In genomic region chr11:35120076-35120475, GRCm38 (mm10) we compare ENCODE assay signal across 11 mouse cellular contexts. TPM values are rescaled to one million over a fixed set of nuclear protein-coding genes. Genes with fewer than 3 reads are reported as not detected.
DNase-seq lines count a peak whose midpoint lies in the region; ATAC-seq and TF ChIP-seq lines count a peak whose summit lies in the region.
"Had no signal": no experiment of that assay in that cellular context is flagged by ENCODE, and none has a peak within 500 bp of the region (broad histone marks: within the 10 kb centered on the region; RNA-seq: fewer than 3 reads in every experiment).

No protein-coding gene starts in this region.

- peaks cover 51% of the 10 kb centered on the region for H3K4me1 ChIP-seq in heart, embryonic 10.5 days
- H3K4me1 ChIP-seq in stomach, embryonic 14.5 days (ENCODE audit: control insufficient read depth, insufficient read depth, low read length) = peaks cover 22% of the 10 kb centered on the region
- H3K4me1 ChIP-seq in stomach, postnatal 0 days (replicated peaks; ENCODE audit: control insufficient read depth, insufficient read depth) = no peaks in the 10 kb centered on the region
- H3K4me1 ChIP-seq in limb, embryonic 12.5 days (replicated peaks) = peaks cover 51% of the 10 kb centered on the region
- H3K4me1 ChIP-seq: liver, embryonic 15.5 days had no signal

- no peak for ATAC-seq in stomach, embryonic 14.5 days (ENCODE audit: insufficient number of reproducible peaks, insufficient read depth, low FRiP score, low read depth)
- ATAC-seq in stomach, postnatal 0 days (ENCODE audit: low FRiP score, low TSS enrichment) = no peak
- no peak for ATAC-seq in limb, embryonic 12.5 days (ENCODE audit: insufficient number of reproducible peaks, insufficient read depth, low FRiP score, low TSS enrichment, low read depth)

- no peak for TF ChIP-seq CTCF in stomach, postnatal 0 days (IDR thresholded peaks at IDR 0.05; ENCODE audit: low read depth)
- no peak for TF ChIP-seq CTCF in layer of hippocampus, adult 2 months (conservative IDR thresholded peaks at IDR 0.05)

- WGBS in heart, embryonic 10.5 days = 36% methylated on average over 5 of the region's 5 CpGs
- 29% methylated on average over 5 of the region's 5 CpGs for WGBS in stomach, embryonic 14.5 days
- WGBS in stomach, postnatal 0 days = 34% methylated on average over 5 of the region's 5 CpGs
- WGBS in limb, embryonic 12.5 days = 10% methylated on average over 5 of the region's 5 CpGs

- peaks cover 7% of the 10 kb centered on the region for H3K27me3 ChIP-seq in heart, embryonic 10.5 days (ENCODE audit: insufficient read depth, poor library complexity, severe bottlenecking)
- H3K27me3 ChIP-seq in stomach, embryonic 14.5 days (ENCODE audit: control insufficient read depth, insufficient read depth, low read length) = no peaks in the 10 kb centered on the region
- peaks cover 2% of the 10 kb centered on the region; the same call in 1 of the 2 replicates for H3K27me3 ChIP-seq in stomach, postnatal 0 days (ENCODE audit: control insufficient read depth, insufficient read depth, low read length)
- H3K27me3 ChIP-seq in limb, embryonic 12.5 days = peaks cover 5% of the 10 kb centered on the region; the same call in 1 of the 2 replicates

- no peaks in the 10 kb centered on the region for H3K9me3 ChIP-seq in heart, embryonic 10.5 days
- H3K9me3 ChIP-seq in stomach, embryonic 14.5 days (ENCODE audit: control insufficient read depth, low read depth, low read length) = no peaks in the 10 kb centered on the region; the same call in 1 of the 2 replicates
- H3K9me3 ChIP-seq in stomach, postnatal 0 days (ENCODE audit: control insufficient read depth, low read length) = no peaks in the 10 kb centered on the region
- H3K9me3 ChIP-seq in limb, embryonic 12.5 days = no peaks in the 10 kb centered on the region
- H3K9me3 ChIP-seq: liver, embryonic 15.5 days; midbrain, embryonic 15.5 days had no signal

- intact Hi-C loops in heart, postnatal 36 days (cut with DNase I) = loop anchor here (5.0 kb wide), 1 partner anchor 207 kb away; no protein-coding TSS in a partner anchor

- H3K27ac ChIP-seq in heart, embryonic 10.5 days = no peak overlapping the region
- no peak overlapping the region for H3K27ac ChIP-seq in stomach, embryonic 14.5 days (ENCODE audit: low read length)
- H3K27ac ChIP-seq in stomach, postnatal 0 days (replicated peaks) = no peak overlapping the region
- peak overlapping the region; percentile 92 for H3K27ac ChIP-seq in limb, embryonic 12.5 days
- no peak overlapping the region for H3K27ac ChIP-seq in layer of hippocampus, adult 2 months
- H3K27ac ChIP-seq: liver, embryonic 15.5 days; macrophage; midbrain, embryonic 15.5 days had no signal

- H3K36me3 ChIP-seq in heart, embryonic 10.5 days = no peaks in the 10 kb centered on the region
- H3K36me3 ChIP-seq in stomach, embryonic 14.5 days (ENCODE audit: control insufficient read depth, insufficient read depth, low read length) = no peaks in the 10 kb centered on the region
- no peaks in the 10 kb centered on the region for H3K36me3 ChIP-seq in stomach, postnatal 0 days (ENCODE audit: control insufficient read depth, insufficient read depth, low read length)
- no peaks in the 10 kb centered on the region for H3K36me3 ChIP-seq in limb, embryonic 12.5 days
- H3K36me3 ChIP-seq: liver, embryonic 15.5 days; midbrain, embryonic 15.5 days had no signal

- H3K9ac ChIP-seq in stomach, embryonic 14.5 days (replicated peaks; ENCODE audit: low read depth, low read length) = no peak overlapping the region
- H3K9ac ChIP-seq in stomach, postnatal 0 days (ENCODE audit: low read length) = no peak overlapping the region
- H3K9ac ChIP-seq in limb, embryonic 12.5 days (replicated peaks) = no peak overlapping the region
- H3K9ac ChIP-seq: liver, embryonic 15.5 days had no signal

- H3K4me3 ChIP-seq in heart, embryonic 10.5 days = no peak overlapping the region; the same call in 1 of the 2 replicates
- no peak overlapping the region for H3K4me3 ChIP-seq in stomach, embryonic 14.5 days (ENCODE audit: low read depth, low read length)
- H3K4me3 ChIP-seq in stomach, postnatal 0 days (ENCODE audit: low read depth, low read length) = no peak overlapping the region
- peak overlapping the region; percentile 91 for H3K4me3 ChIP-seq in limb, embryonic 12.5 days (replicated peaks)
- no peak overlapping the region for H3K4me3 ChIP-seq in layer of hippocampus, adult 2 months

- H3K4me2 ChIP-seq in stomach, embryonic 14.5 days (replicated peaks; ENCODE audit: low read depth, low read length) = peak overlapping the region; percentile 73; the same call in 1 of the 2 replicates
- no peak overlapping the region for H3K4me2 ChIP-seq in stomach, postnatal 0 days (replicated peaks; ENCODE audit: low read depth)
- H3K4me2 ChIP-seq in limb, embryonic 12.5 days = peak overlapping the region; percentile 87

- TF ChIP-seq EP300 in stomach, postnatal 0 days (optimal IDR thresholded peaks at IDR 0.05) = no peak

- DNase-seq in heart, embryonic 10.5 days (ENCODE audit: low spot score) = peak; percentile 75
- DNase-seq in heart, postnatal 36 days = no peak
- no peak for DNase-seq in stomach, postnatal 0 days (ENCODE audit: low spot score)
- no peak for DNase-seq in layer of hippocampus, adult 2 months (ENCODE audit: low spot score in 2 of 2)
- no peak for DNase-seq in adrenal gland, adult 18-20 months (ENCODE audit: low spot score in 2 of 2)

RNA-seq across cellular contexts. Expression of gene Slit3, which starts 0.9 kb away (rescaled TPM):
- 11.3 and 22.2 TPM in 2 replicates for polyA plus RNA-seq in heart, embryonic 10.5 days (2016; fragmentation: Nextera tagmentation; extraction: Ambion mirVana)
- total RNA-seq in heart, postnatal 36 days (2021) = 10 to 100 TPM; 12.0 to 13.1 TPM
- 18.3 and 22.0 TPM in 2 replicates for polyA plus RNA-seq in stomach, embryonic 14.5 days (2014; fragmentation: Nextera tagmentation; extraction: Ambion mirVana)
- polyA plus RNA-seq in stomach, postnatal 0 days (2015; fragmentation: Nextera tagmentation; extraction: Ambion mirVana) = 8.1 and 8.2 TPM in 2 replicates
- 29.7 and 32.1 TPM in 2 replicates for polyA plus RNA-seq in limb, embryonic 12.5 days (2016; fragmentation: Nextera tagmentation; extraction: Ambion mirVana)
- 100 to 1,000 TPM in 1 of 2 experiments, 10 to 100 TPM in 1; 98.9 to 106 TPM for total RNA-seq in layer of hippocampus, adult 2 months (2021)
- total RNA-seq in adrenal gland, adult 18-20 months (2021) = 10 to 100 TPM; 31.5 to 47.6 TPM
- total RNA-seq: common myeloid progenitor, adult 5-6 weeks had no signal
- polyA plus RNA-seq: macrophage had no signal
